Mouse (Mus musculus) hindbrain, embryonic 16.5 days (tissue): ENCODE measurements around the gene Tbc1d17. TPM values are rescaled to one million over a fixed set of nuclear protein-coding genes. Genes with fewer than 3 reads are reported as not detected.
"Not testable (repeated sequence)": the region's sequence is repeated elsewhere in the genome, so short reads cannot be mapped to it uniquely, and the experiment has no call there.

Source experiments
- ATAC-seq: fragments of 200-750 bp; cut with Nextera tagmentation; 2 replicates; pipeline ENCODE4 v1.8.0; 2017; ENCODE audit warnings: moderate TSS enrichment, moderate library complexity
- H3K27ac ChIP-seq: fragments of 300-500 bp; sonication (generic); 2 replicates; pipeline ENCODE4 v1.5.1; 2014; ENCODE audit warnings: low read depth, mild to moderate bottlenecking, control low read depth, low read length, moderate library complexity
- H3K27me3 ChIP-seq: fragments of 300-500 bp; sonication (generic); replicated peaks from 2 replicates; pipeline ENCODE4 v1.6.1; 2014; ENCODE audit warnings: low read length; ENCODE audit not compliant: control insufficient read depth, insufficient read depth
- H3K36me3 ChIP-seq: fragments of 300-500 bp; sonication (generic); 2 replicates; pipeline ENCODE4 v1.6.1; 2014; ENCODE audit warnings: mild to moderate bottlenecking, low read length, moderate library complexity, mixed read lengths; ENCODE audit not compliant: control insufficient read depth, insufficient read depth
- H3K4me1 ChIP-seq: fragments of 300-500 bp; sonication (generic); 2 replicates; pipeline ENCODE4 v1.6.1; 2014; ENCODE audit warnings: low read depth, low read length; ENCODE audit not compliant: control insufficient read depth, insufficient read depth
- H3K4me2 ChIP-seq: fragments of 300-500 bp; sonication (generic); 2 replicates; pipeline ENCODE4 v1.6.1; 2014; ENCODE audit warnings: mild to moderate bottlenecking, low read length, control low read depth, moderate library complexity
- H3K4me3 ChIP-seq: fragments of 300-500 bp; sonication (generic); 2 replicates; pipeline ENCODE4 v1.5.1; 2014; ENCODE audit warnings: mild to moderate bottlenecking, low read length, control low read depth, moderate library complexity
- H3K9ac ChIP-seq: fragments of 300-500 bp; sonication (generic); 2 replicates; pipeline ENCODE4 v1.6.1; 2014; ENCODE audit warnings: low read depth, mild to moderate bottlenecking, control low read depth, low read length, moderate library complexity
- H3K9me3 ChIP-seq: fragments of 300-500 bp; sonication (generic); 2 replicates; pipeline ENCODE4 v1.6.1; 2014; ENCODE audit warnings: mild to moderate bottlenecking, low read length, moderate library complexity; ENCODE audit not compliant: control insufficient read depth
- WGBS: fragments of 180-500 bp; shearing (Covaris S2); extraction: QIAGEN DNeasy Blood & Tissue Kit; methylation state at CpG from one replicate; pipeline ENCODE4 v1.1.7; 2014; 5-methylcytosine and 5-hydroxymethylcytosine counted together
- polyA plus RNA-seq: library from polyadenylated mRNA; unstranded; fragments of >200 nt; fragmentation: Nextera tagmentation; extraction: Ambion mirVana; gene quantifications from 2 replicates; pipeline ENCODE4 v1.2.1, GENCODE M21; 2015

Gene Tbc1d17
- polyA plus RNA-seq, 1 experiment from 2014 or later: 112 TPM

DNA sequence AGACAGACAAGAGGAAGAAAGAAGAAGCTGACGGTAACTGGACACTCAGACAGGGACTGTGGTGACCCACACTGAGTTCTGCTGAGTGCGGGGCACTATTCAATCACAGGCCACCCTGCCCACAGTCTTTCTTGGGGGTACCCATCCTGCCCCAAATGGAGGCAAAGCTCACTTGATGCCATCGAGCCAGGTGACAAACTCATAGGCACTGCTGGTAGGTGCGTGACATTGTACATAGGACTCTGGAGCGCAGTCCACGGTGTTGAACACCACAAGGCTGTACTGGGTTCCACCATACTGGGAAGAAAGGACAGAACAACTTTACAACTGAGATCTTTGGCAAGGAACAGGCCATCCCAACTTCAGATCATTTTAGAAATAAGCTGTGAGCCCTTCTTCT lies 42.7 kb upstream of the Tbc1d17 start:
- Histone ChIP-seq H3K9me3 (no peaks in the 10 kb centered on the region), H3K36me3 (peaks cover 5% of the 10 kb centered on the region), H3K9ac (peak overlapping the region; percentile 92), H3K4me2 (peak overlapping the region; percentile 97), H3K27ac (peak overlapping the region; percentile 98), H3K4me3 (peak overlapping the region; percentile 92), H3K27me3 (no peaks in the 10 kb centered on the region), H3K4me1 (peaks cover 42% of the 10 kb centered on the region)
- ATAC-seq: no peak
- WGBS: 11% methylated on average over 6 of the region's 6 CpGs

DNA sequence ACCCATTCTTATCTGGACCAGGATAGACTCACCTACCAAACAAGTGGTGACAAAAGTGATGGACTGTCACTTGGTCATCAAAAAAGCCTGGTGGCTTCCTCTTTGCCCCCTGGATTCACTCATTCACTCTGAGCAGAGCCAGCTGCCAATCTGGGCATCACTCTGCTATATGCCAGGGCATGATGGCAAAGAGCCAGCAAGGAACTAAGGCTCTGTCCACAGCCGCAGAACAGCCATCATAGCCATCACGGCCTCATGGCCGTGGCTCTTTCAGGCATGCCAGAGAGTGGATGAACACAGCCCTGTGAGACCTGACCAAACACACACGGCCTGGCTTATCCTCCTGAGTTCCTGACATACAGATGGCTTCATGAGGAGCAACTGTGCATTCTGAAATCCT lies 41.9 kb upstream of the Tbc1d17 start:
- Histone ChIP-seq H3K4me1 (peaks cover 39% of the 10 kb centered on the region), H3K36me3 (peaks cover 5% of the 10 kb centered on the region), H3K27me3 (no peaks in the 10 kb centered on the region), H3K4me2 (peak overlapping the region; percentile 97), H3K9ac (peak overlapping the region; percentile 92; the same call in 1 of the 2 replicates), H3K4me3 (peak overlapping the region; percentile 92), H3K9me3 (no peaks in the 10 kb centered on the region), H3K27ac (no peak overlapping the region)
- WGBS: 52% methylated on average over 4 of the region's 4 CpGs
- no peak for ATAC-seq

DNA sequence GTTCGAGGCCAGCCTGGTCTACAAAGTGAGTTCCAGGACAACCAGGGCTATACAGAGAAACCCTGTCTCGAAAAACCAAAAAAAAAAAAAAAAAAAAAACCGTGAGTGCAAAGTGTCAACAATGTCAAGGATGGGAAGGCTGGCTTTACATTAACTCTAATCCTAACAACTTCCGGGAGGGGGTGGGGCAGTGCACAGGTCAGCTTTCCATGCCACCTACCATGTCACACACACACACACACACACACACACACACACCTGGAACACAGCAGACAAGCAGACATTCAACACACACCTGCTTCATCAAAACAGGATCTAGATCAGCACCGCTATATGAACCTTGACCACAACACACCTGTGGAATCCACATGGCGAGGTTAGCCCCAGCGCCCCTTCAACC lies 41.3 kb upstream of the Tbc1d17 start:
- 85% methylated on average over 6 of the region's 7 CpGs for WGBS
- Histone ChIP-seq H3K4me3 (no peak overlapping the region), H3K9me3 (no peaks in the 10 kb centered on the region), H3K9ac (no peak overlapping the region), H3K27me3 (no peaks in the 10 kb centered on the region), H3K4me1 (peaks cover 38% of the 10 kb centered on the region), H3K36me3 (peaks cover 6% of the 10 kb centered on the region), H3K4me2 (peak overlapping the region; percentile 97), H3K27ac (no peak overlapping the region)
- ATAC-seq: no peak

DNA sequence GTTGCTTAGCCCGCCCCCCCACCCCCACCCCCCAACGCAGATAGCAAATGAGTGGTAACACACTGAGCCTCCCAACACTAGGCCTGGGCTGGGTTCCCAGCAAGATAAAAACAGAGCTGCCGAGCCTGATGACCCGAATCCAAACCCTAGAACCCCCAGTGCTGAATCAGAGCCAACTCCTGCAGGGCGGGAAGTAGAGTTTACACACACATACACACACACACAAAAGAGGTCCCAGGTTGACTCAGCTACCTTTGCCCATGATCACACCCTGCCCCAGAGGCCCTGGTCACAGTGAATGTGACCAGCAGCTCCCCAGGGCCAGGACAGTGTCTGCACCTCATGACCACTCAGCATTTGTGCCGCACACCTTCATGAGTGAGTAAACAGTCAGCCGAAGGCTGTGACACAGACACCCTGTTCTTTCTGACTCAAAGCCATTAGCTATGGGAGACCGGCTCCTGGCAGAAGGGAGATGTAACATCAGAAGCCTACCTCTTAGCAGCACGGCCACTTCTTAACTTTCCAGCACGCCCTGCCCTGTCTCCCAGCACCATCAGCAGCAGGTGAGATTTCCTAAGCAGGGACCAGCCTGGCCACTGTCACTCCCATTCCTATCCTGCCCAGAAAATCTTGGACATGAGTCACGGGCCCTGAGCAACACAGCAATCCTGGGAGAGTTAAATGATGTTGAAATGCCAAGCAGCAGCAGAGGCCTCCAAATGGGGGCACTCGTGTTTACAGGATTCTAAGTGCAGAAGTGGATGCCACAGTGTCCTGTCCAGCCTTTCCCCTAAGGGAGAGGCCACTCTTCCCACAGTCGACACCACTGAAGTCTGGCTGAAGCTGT lies 39.6 kb upstream of the Tbc1d17 start:
- H3K27ac ChIP-seq: no peak overlapping the region
- no peak overlapping the region for H3K4me3 ChIP-seq
- 71% methylated on average over 13 of the region's 13 CpGs for WGBS
- no peaks in the 10 kb centered on the region for H3K9me3 ChIP-seq
- H3K36me3 ChIP-seq: peaks cover 18% of the 10 kb centered on the region
- ATAC-seq: no peak
- H3K27me3 ChIP-seq: no peaks in the 10 kb centered on the region
- no peak overlapping the region for H3K4me2 ChIP-seq
- peaks cover 32% of the 10 kb centered on the region for H3K4me1 ChIP-seq
- H3K9ac ChIP-seq: no peak overlapping the region

DNA sequence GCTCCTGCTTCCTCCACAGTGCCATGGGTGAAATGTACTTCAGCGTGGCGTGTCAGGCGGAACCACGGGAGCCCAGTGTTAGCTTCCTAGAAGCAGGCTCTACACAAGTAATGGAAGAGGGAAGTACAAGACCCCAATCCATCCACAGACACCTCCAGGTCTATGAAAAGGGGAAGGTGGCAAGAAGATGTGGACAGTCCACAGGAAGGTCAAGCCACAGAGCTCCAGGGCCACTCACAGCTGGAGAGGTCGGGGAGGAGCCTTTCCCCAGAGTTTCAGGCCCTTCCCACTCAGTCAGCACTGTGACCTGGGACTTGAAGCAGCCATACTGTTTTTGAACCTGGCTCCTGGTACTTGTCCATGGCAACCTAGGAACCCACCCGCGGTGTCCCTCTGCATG lies 38.1 kb upstream of the Tbc1d17 start:
- H3K4me2 ChIP-seq: no peak overlapping the region

DNA sequence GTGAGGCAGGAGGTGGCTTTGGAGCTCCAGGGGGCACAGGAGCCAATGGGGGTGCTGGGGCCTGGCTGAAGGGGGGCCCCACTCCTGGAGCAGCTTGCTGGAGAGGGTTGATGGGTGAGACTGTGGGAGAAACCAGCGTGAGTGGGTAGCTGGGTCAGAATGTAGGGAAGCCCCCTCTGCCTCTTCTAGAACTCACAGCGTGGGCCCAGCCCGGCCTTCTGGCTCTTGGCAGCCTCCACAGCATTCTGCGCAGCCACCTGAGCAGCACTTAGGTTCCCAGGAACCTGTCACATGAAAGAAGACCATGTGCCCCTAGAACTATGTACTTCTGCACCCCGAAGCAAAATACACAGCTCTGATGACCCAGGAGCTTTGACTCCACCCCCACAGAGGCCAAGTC lies 35.8 kb upstream of the Tbc1d17 start:
- H3K36me3 ChIP-seq: peaks cover 54% of the 10 kb centered on the region
- no peak overlapping the region for H3K27ac ChIP-seq
- H3K27me3 ChIP-seq: no peaks in the 10 kb centered on the region
- H3K4me1 ChIP-seq: peaks cover 10% of the 10 kb centered on the region
- no peak overlapping the region for H3K9ac ChIP-seq
- H3K9me3 ChIP-seq: no peaks in the 10 kb centered on the region
- WGBS: 97% methylated on average over 5 of the region's 5 CpGs
- no peak overlapping the region for H3K4me3 ChIP-seq
- ATAC-seq: no peak
- H3K4me2 ChIP-seq: no peak overlapping the region

More for the DNA sequence above, 38.1 kb upstream of the Tbc1d17 start:
- Histone ChIP-seq H3K27ac (no peak overlapping the region), H3K4me3 (no peak overlapping the region), H3K36me3 (peaks cover 32% of the 10 kb centered on the region), H3K4me1 (peaks cover 27% of the 10 kb centered on the region), H3K9me3 (no peaks in the 10 kb centered on the region), H3K27me3 (no peaks in the 10 kb centered on the region), H3K9ac (no peak overlapping the region)
- no peak for ATAC-seq
- 86% methylated on average over 7 of the region's 7 CpGs for WGBS

DNA sequence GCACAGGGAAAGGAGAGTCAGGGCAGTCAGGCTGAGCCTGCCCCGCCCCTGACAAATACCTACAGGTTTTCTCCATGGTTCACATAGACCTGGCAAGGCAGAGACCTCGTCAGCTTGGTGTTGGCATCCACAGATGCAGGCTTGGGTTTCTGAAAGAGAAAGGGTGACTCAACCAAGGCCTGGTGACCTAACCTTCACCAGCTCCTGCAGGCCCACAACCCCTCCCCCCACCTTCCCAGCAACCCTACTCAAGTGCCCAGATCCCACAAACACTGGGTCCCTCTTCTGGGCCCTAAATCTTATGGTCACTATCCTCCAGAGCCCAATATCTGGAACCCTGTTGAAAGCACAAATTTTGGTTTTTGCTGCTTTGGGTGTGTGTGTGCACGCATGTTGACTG lies 34.2 kb upstream of the Tbc1d17 start:
- no peak overlapping the region for H3K4me3 ChIP-seq
- peaks cover 60% of the 10 kb centered on the region for H3K36me3 ChIP-seq
- H3K27ac ChIP-seq: no peak overlapping the region
- H3K27me3 ChIP-seq: no peaks in the 10 kb centered on the region
- H3K4me2 ChIP-seq: no peak overlapping the region
- H3K4me1 ChIP-seq: no peaks in the 10 kb centered on the region; the same call in none of the 2 replicates
- WGBS: 94% methylated on average over 3 of the region's 3 CpGs
- no peak for ATAC-seq
- no peaks in the 10 kb centered on the region for H3K9me3 ChIP-seq
- no peak overlapping the region for H3K9ac ChIP-seq

DNA sequence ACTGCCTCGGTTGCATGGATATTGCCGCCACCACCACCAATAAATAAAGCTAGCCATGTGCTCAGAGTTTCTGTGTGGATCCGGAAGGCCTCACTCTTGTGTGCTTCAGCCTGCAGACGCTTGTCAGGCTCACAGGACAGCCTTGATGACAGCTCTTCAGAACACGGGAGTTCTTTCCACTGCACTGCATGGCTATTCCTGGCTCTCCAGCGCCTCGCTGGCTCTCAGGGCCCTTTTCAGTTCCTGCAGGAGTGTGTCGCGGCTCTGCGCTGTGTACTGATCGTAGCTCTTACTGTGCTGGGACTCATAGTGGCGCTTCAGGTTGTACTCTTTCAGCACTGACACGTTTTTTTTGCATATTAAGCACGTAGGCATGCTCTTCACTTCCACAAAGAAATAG lies 29.0 kb upstream of the Tbc1d17 start:
- no peak for ATAC-seq

DNA sequence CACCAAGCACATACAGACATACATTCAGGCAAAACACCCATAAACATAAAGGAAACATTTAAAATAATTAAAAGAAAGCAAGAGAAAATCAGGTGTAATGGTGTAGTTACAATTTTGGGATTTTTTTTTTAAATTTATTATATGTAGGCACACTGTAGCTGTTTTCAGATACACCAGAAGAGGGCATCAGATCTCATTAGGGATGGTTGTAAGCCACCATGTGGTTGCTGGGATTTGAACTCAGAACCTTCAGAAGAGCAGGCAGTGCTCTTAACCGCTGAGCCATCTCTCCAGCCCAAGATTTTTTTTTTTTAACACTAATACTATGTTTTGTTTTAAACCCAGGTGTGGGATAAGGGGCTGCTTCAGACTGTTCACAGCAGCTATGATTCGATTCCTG lies 22.9 kb upstream of the Tbc1d17 start:
- not testable (repeated sequence) for H3K4me3 ChIP-seq, H3K9ac ChIP-seq, ATAC-seq, H3K27ac ChIP-seq, H3K36me3 ChIP-seq, H3K4me2 ChIP-seq, H3K27me3 ChIP-seq, H3K9me3 ChIP-seq
- H3K4me1 ChIP-seq: peaks cover 23% of the 10 kb centered on the region
- 95% methylated on average over 2 of the region's 2 CpGs for WGBS

More for the DNA sequence above, 29.0 kb upstream of the Tbc1d17 start:
- no peak overlapping the region for H3K4me2 ChIP-seq
- H3K4me1 ChIP-seq: no peaks in the 10 kb centered on the region
- no peak overlapping the region for H3K27ac ChIP-seq
- H3K9ac ChIP-seq: no peak overlapping the region
- WGBS: 82% methylated on average over 14 of the region's 14 CpGs
- no peaks in the 10 kb centered on the region for H3K27me3 ChIP-seq
- no peak overlapping the region for H3K4me3 ChIP-seq
- peaks cover 60% of the 10 kb centered on the region for H3K36me3 ChIP-seq
- no peaks in the 10 kb centered on the region for H3K9me3 ChIP-seq
